Mouse (Mus musculus): Measurements from ENCODE around the gene Ret. TPM values are rescaled to one million over a fixed set of nuclear protein-coding genes. Genes with fewer than 3 reads are reported as not detected.

The Ret gene
- polyA plus RNA-seq, 1 experiment: 0.59 TPM

Other genes starting within 250 kb of the Ret start
- not detected in 2 replicates for gene Rasgef1a, start 186.3 kb downstream of the Ret start, polyA plus RNA-seq (2012; ENCODE audit: insufficient read depth, insufficient read length, missing spikeins)
- gene Csgalnact2, start 58.6 kb downstream of the Ret start, polyA plus RNA-seq (2012; ENCODE audit: insufficient read depth, insufficient read length, missing spikeins): 8.4 and 12.5 TPM in 2 replicates
- gene Bms1, start 221.8 kb upstream of the Ret start, polyA plus RNA-seq (2012; ENCODE audit: insufficient read depth, insufficient read length, missing spikeins): 10.3 and 14.0 TPM in 2 replicates

All from brown adipose tissue, adult 24 weeks (tissue).